Mouse (Mus musculus) liver, adult 2 months (tissue): ENCODE measurements around the gene Vav3. TPM values are rescaled to one million over a fixed set of nuclear protein-coding genes. Genes with fewer than 3 reads are reported as not detected.

Source experiments
- DNase-seq: peaks from one replicate; pipeline ENCODE4 v3.0.0-alpha.2; 2011; ENCODE audit warnings: low read depth, low spot score; ENCODE audit errors: extremely low read depth
- H3K27ac ChIP-seq: fragments of 200-500 bp; replicated peaks from 2 replicates; pipeline ENCODE4 v1.5.1; 2012; ENCODE audit warnings: low read depth, mild to moderate bottlenecking, control low read depth, inconsistent platforms, low read length; ENCODE audit not compliant: insufficient read depth
- H3K27me3 ChIP-seq: fragments of 200-500 bp; 2 replicates; pipeline ENCODE4 v1.6.1; 2012; ENCODE audit warnings: mild to moderate bottlenecking, moderate library complexity, low read length, inconsistent platforms; ENCODE audit not compliant: control insufficient read depth, insufficient read depth
- H3K36me3 ChIP-seq: fragments of 200-500 bp; 2 replicates; pipeline ENCODE4 v1.6.1; 2012; ENCODE audit warnings: low read length, inconsistent platforms; ENCODE audit not compliant: control insufficient read depth, insufficient read depth
- H3K4me1 ChIP-seq: fragments of 200-500 bp; 2 replicates; pipeline ENCODE4 v1.6.1; 2011; ENCODE audit warnings: low read length; ENCODE audit not compliant: control insufficient read depth, insufficient read depth
- H3K4me3 ChIP-seq: fragments of 200-500 bp; 2 replicates; pipeline ENCODE4 v1.5.1; 2011; ENCODE audit warnings: low read depth, mild to moderate bottlenecking, control low read depth, low read length, moderate library complexity; ENCODE audit not compliant: insufficient read depth
- H3K79me2 ChIP-seq: fragments of 200-500 bp; 2 replicates; pipeline ENCODE4 v1.6.1; 2012; ENCODE audit warnings: inconsistent platforms, mild to moderate bottlenecking, low read length, moderate library complexity; ENCODE audit not compliant: control insufficient read depth, insufficient read depth
- H3K9ac ChIP-seq: fragments of 200-500 bp; 2 replicates; pipeline ENCODE4 v1.6.1; 2012; ENCODE audit warnings: low read depth, mild to moderate bottlenecking, control low read depth, inconsistent platforms, low read length
- CTCF ChIP-seq: fragments of 200-500 bp; IDR thresholded peaks from 2 replicates; pipeline ENCODE4 v1.5.1; 2011; ENCODE audit warnings: low read depth, low read length, control low read depth
- POLR2A ChIP-seq: fragments of 200-500 bp; IDR thresholded peaks from 2 replicates; pipeline ENCODE4 v1.6.1; 2011; ENCODE audit warnings: low read length, control low read depth; ENCODE audit not compliant: insufficient read depth; ENCODE audit errors: extremely low read depth
- WGBS: fragments of 180-500 bp; shearing (Covaris S2); methylation state at CpG from one replicate; pipeline ENCODE4 v1.1.7; 2018; 5-methylcytosine and 5-hydroxymethylcytosine counted together
- polyA plus RNA-seq: library from polyadenylated mRNA; depleted of rRNA; stranded (reverse); fragments of >200 nt; gene quantifications from 2 replicates; pipeline ENCODE4 v1.2.3, GENCODE M21; 2012
- total RNA-seq: library from RNA; depleted of rRNA; stranded (reverse); fragments of >200 nt; gene quantifications from 2 replicates; pipeline ENCODE4 v1.2.3, GENCODE M21; 2014

Vav3 gene
- total and polyA plus RNA-seq, 2 experiments = 0.29 to 3.0 TPM

- H3K4me3 ChIP-seq = no peak overlapping the region
- H3K36me3 ChIP-seq = no peaks in the 10 kb centered on the region
- no peaks in the 10 kb centered on the region for H3K79me2 ChIP-seq
- TF ChIP-seq POLR2A (no peak), CTCF (no peak)
- no peak overlapping the region for H3K27ac ChIP-seq
- no peaks in the 10 kb centered on the region for H3K4me1 ChIP-seq
- no peak overlapping the region for H3K9ac ChIP-seq
- 94% methylated on average over 4 of the region's 4 CpGs for WGBS
- no peak for DNase-seq
- H3K27me3 ChIP-seq = no peaks in the 10 kb centered on the region
These were observed 313.9 kb downstream of the Vav3 start for GRCm38 (mm10) chr3:109654386-109654785.

DNA sequence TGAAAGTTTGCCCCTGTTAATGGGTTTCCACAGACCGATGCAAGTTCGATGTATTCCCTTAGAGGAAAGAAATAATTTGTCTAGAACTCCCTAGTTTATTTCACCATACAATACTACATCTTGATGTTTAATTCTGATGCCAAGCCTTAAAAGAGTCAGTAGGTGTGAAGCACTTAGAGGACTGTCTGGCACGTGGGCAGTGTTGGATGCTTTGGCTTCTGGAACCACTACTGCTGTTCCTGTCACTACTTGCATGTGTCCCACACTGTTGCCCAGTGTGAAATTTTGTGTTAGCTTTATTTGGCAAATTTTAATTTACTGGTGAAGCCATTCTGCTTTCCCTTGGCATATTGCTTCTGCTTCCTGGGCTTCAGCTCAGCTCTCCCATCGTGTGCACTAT lies 331.3 kb downstream of the Vav3 start:
- H3K36me3 ChIP-seq = no peaks in the 10 kb centered on the region
- no peak overlapping the region for H3K27ac ChIP-seq
- no peak overlapping the region for H3K9ac ChIP-seq
- 89% methylated on average over 4 of the region's 4 CpGs for WGBS
- no peak for DNase-seq
- no peaks in the 10 kb centered on the region for H3K4me1 ChIP-seq
- no peak overlapping the region for H3K4me3 ChIP-seq
- no peaks in the 10 kb centered on the region for H3K27me3 ChIP-seq
- no peak for TF ChIP-seq CTCF
- no peak for TF ChIP-seq POLR2A
- no peaks in the 10 kb centered on the region for H3K79me2 ChIP-seq

DNA sequence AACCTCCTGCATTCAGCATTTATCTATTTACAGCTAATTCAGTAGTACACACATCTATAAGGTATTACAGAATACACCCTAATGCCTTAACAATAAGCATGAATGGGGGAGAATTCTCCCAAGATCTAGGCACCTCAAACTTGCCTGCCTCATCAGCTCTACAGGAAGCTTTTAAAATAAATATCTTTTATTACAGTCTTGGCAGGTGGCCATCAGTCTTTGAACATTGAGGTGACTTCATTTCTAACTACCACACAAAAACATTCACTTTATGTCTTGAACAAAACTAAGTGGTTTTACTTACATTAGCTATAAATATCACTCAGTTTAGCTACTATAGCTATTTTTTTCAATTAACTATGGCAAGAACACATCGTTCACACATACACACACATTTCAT lies 332.5 kb downstream of the Vav3 start:
- Histone ChIP-seq H3K27me3 (no peaks in the 10 kb centered on the region), H3K79me2 (no peaks in the 10 kb centered on the region), H3K4me1 (no peaks in the 10 kb centered on the region), H3K27ac (no peak overlapping the region), H3K9ac (no peak overlapping the region), H3K4me3 (no peak overlapping the region), H3K36me3 (no peaks in the 10 kb centered on the region)
- TF ChIP-seq CTCF = no peak
- no peak for TF ChIP-seq POLR2A
- WGBS = 90% methylated on average over 1 of the region's 1 CpGs
- no peak for DNase-seq

- no peak for DNase-seq
- WGBS = 71% methylated on average over 2 of the region's 2 CpGs
- TF ChIP-seq POLR2A (no peak), CTCF (no peak)
- no peaks in the 10 kb centered on the region for H3K27me3 ChIP-seq
- no peaks in the 10 kb centered on the region for H3K79me2 ChIP-seq
- H3K36me3 ChIP-seq = no peaks in the 10 kb centered on the region
- no peak overlapping the region for H3K27ac ChIP-seq
- H3K4me3 ChIP-seq = no peak overlapping the region
- no peaks in the 10 kb centered on the region for H3K4me1 ChIP-seq
- H3K9ac ChIP-seq = no peak overlapping the region
These were observed 339.8 kb downstream of the Vav3 start for GRCm38 (mm10) chr3:109680281-109680680.

DNA sequence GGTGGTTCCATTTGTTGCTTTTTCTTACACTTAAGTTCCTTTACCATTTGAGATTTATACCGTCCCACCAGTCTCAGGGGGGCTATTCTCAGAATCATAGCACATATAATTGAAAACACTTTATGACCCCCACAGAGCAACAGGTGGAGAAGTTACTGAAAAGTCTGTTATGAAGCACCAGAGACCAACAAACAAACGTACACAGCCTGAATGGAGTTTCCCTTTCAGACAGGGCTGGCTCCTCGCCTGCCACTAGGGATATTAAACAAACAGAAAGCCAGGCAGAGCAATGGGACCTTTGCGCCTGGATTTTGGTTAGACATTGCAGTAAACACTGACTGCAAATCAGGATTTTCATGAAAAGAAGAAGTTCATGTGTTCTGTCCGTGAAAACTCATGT lies 341.4 kb downstream of the Vav3 start:
- no peak for DNase-seq
- no peak overlapping the region for H3K27ac ChIP-seq
- TF ChIP-seq POLR2A (no peak), CTCF (no peak)
- WGBS = 62% methylated on average over 5 of the region's 5 CpGs
- H3K4me3 ChIP-seq = no peak overlapping the region
- H3K36me3 ChIP-seq = no peaks in the 10 kb centered on the region
- no peaks in the 10 kb centered on the region for H3K4me1 ChIP-seq
- no peak overlapping the region for H3K9ac ChIP-seq
- H3K27me3 ChIP-seq = no peaks in the 10 kb centered on the region
- H3K79me2 ChIP-seq = no peaks in the 10 kb centered on the region

- no peaks in the 10 kb centered on the region for H3K4me1 ChIP-seq
- H3K9ac ChIP-seq = no peak overlapping the region
- DNase-seq = no peak
- 74% methylated on average over 5 of the region's 5 CpGs for WGBS
- H3K27me3 ChIP-seq = no peaks in the 10 kb centered on the region
- H3K27ac ChIP-seq = no peak overlapping the region
- no peak overlapping the region for H3K4me3 ChIP-seq
- no peaks in the 10 kb centered on the region for H3K79me2 ChIP-seq
- no peak for TF ChIP-seq CTCF
- no peak for TF ChIP-seq POLR2A
- no peaks in the 10 kb centered on the region for H3K36me3 ChIP-seq
These were observed 343.3 kb downstream of the Vav3 start for GRCm38 (mm10) chr3:109683608-109684295.
